Mouse (Mus musculus): ENCODE measurements around the gene Adat1. TPM values are rescaled to one million over a fixed set of nuclear protein-coding genes. Genes with fewer than 3 reads are reported as not detected.
"Not testable (repeated sequence)": the region's sequence is repeated elsewhere in the genome, so short reads cannot be mapped to it uniquely, and the experiment has no call there.

Gene Adat1
- polyA plus RNA-seq, 1 experiment = 5.3 TPM

GRCm38 (mm10) chr8:111939516-111940142 lies 52.5 kb downstream of the Adat1 start:
- H3K36me3 ChIP-seq (ENCODE audit: control insufficient read depth, insufficient read depth, low read length) = no peaks in the 10 kb centered on the region
- H3K27ac ChIP-seq (ENCODE audit: control insufficient read depth, insufficient read depth, low read depth, low read length) = no peak overlapping the region
- H3K4me1 ChIP-seq (ENCODE audit: control insufficient read depth, insufficient read depth, low read length) = peaks cover 16% of the 10 kb centered on the region
- peak overlapping the region; percentile 97 for H3K4me3 ChIP-seq (ENCODE audit: control insufficient read depth, low read depth, low read length)
- TF ChIP-seq POLR2A (IDR thresholded peaks at IDR 0.05; ENCODE audit: control insufficient read depth, low read depth, low read length) (no peak), CTCF (IDR thresholded peaks at IDR 0.05; ENCODE audit: control insufficient read depth, insufficient read depth, insufficient replicate concordance, low read depth, low read length) (no peak)
- no peaks in the 10 kb centered on the region for H3K27me3 ChIP-seq (ENCODE audit: control insufficient read depth, insufficient read depth, low read length)

- not testable (repeated sequence) for H3K4me3 ChIP-seq (ENCODE audit: control insufficient read depth, low read depth, low read length); H3K27ac ChIP-seq (ENCODE audit: control insufficient read depth, insufficient read depth, low read depth, low read length); H3K36me3 ChIP-seq (ENCODE audit: control insufficient read depth, insufficient read depth, low read length); H3K27me3 ChIP-seq (ENCODE audit: control insufficient read depth, insufficient read depth, low read length)
- H3K4me1 ChIP-seq (ENCODE audit: control insufficient read depth, insufficient read depth, low read length) = peaks cover 16% of the 10 kb centered on the region
Measured at GRCm38 (mm10) chr8:111938076-111938985, 53.8 kb downstream of the Adat1 start.

- Histone ChIP-seq H3K36me3 (ENCODE audit: control insufficient read depth, insufficient read depth, low read length) (no peaks in the 10 kb centered on the region), H3K4me1 (ENCODE audit: control insufficient read depth, insufficient read depth, low read length) (peaks cover 23% of the 10 kb centered on the region), H3K4me3 (ENCODE audit: control insufficient read depth, low read depth, low read length) (no peak overlapping the region), H3K27me3 (ENCODE audit: control insufficient read depth, insufficient read depth, low read length) (no peaks in the 10 kb centered on the region), H3K27ac (ENCODE audit: control insufficient read depth, insufficient read depth, low read depth, low read length) (no peak overlapping the region)
- no peak for TF ChIP-seq POLR2A (IDR thresholded peaks at IDR 0.05; ENCODE audit: control insufficient read depth, low read depth, low read length)
- no peak for TF ChIP-seq CTCF (IDR thresholded peaks at IDR 0.05; ENCODE audit: control insufficient read depth, insufficient read depth, insufficient replicate concordance, low read depth, low read length)
Measured at GRCm38 (mm10) chr8:111937184-111937583, 54.9 kb downstream of the Adat1 start.

- Histone ChIP-seq H3K4me1 (ENCODE audit: control insufficient read depth, insufficient read depth, low read length) (peaks cover 14% of the 10 kb centered on the region), H3K27me3 (ENCODE audit: control insufficient read depth, insufficient read depth, low read length) (no peaks in the 10 kb centered on the region), H3K36me3 (ENCODE audit: control insufficient read depth, insufficient read depth, low read length) (no peaks in the 10 kb centered on the region; the same call in 1 of the 2 replicates), H3K4me3 (ENCODE audit: control insufficient read depth, low read depth, low read length) (no peak overlapping the region), H3K27ac (ENCODE audit: control insufficient read depth, insufficient read depth, low read depth, low read length) (no peak overlapping the region)
- TF ChIP-seq CTCF (IDR thresholded peaks at IDR 0.05; ENCODE audit: control insufficient read depth, insufficient read depth, insufficient replicate concordance, low read depth, low read length) = no peak
- TF ChIP-seq POLR2A (IDR thresholded peaks at IDR 0.05; ENCODE audit: control insufficient read depth, low read depth, low read length) = no peak
Measured at GRCm38 (mm10) chr8:111934201-111934600, 57.9 kb downstream of the Adat1 start.

- peak within 1 kb of the TSS; percentile 95 for H3K4me3 ChIP-seq (ENCODE audit: control insufficient read depth, low read depth, low read length)
- TF ChIP-seq POLR2A (IDR thresholded peaks at IDR 0.05; ENCODE audit: control insufficient read depth, low read depth, low read length) = peak; percentile 90
- no peak for TF ChIP-seq CTCF (IDR thresholded peaks at IDR 0.05; ENCODE audit: control insufficient read depth, insufficient read depth, insufficient replicate concordance, low read depth, low read length)
- no peaks in the 10 kb centered on the region; the same call in 1 of the 2 replicates for H3K36me3 ChIP-seq (ENCODE audit: control insufficient read depth, insufficient read depth, low read length)
- peak within 1 kb of the TSS; percentile 79 for H3K27ac ChIP-seq (ENCODE audit: control insufficient read depth, insufficient read depth, low read depth, low read length)
- peaks cover 14% of the 10 kb centered on the region for H3K4me1 ChIP-seq (ENCODE audit: control insufficient read depth, insufficient read depth, low read length)
- H3K27me3 ChIP-seq (ENCODE audit: control insufficient read depth, insufficient read depth, low read length) = no peaks in the 10 kb centered on the region
Measured at GRCm38 (mm10) chr8:111933348-111934076, 58.6 kb downstream of the Adat1 start, which contains the start of gene Tmem231. Gene Tmem231 (minus strand): TSS chr8:111933881.

GRCm38 (mm10) chr8:111932580-111933336 lies 59.3 kb downstream of the Adat1 start:
- Histone ChIP-seq H3K4me1 (ENCODE audit: control insufficient read depth, insufficient read depth, low read length) (peaks cover 14% of the 10 kb centered on the region), H3K27ac (ENCODE audit: control insufficient read depth, insufficient read depth, low read depth, low read length) (peak overlapping the region; percentile 79), H3K36me3 (ENCODE audit: control insufficient read depth, insufficient read depth, low read length) (no peaks in the 10 kb centered on the region; the same call in 1 of the 2 replicates), H3K4me3 (ENCODE audit: control insufficient read depth, low read depth, low read length) (peak overlapping the region; percentile 95), H3K27me3 (ENCODE audit: control insufficient read depth, insufficient read depth, low read length) (no peaks in the 10 kb centered on the region)
- TF ChIP-seq POLR2A (IDR thresholded peaks at IDR 0.05; ENCODE audit: control insufficient read depth, low read depth, low read length) (no peak), CTCF (IDR thresholded peaks at IDR 0.05; ENCODE audit: control insufficient read depth, insufficient read depth, insufficient replicate concordance, low read depth, low read length) (no peak)

All from testis, adult 2 months (tissue).